Mouse (Mus musculus): ENCODE measurements around the gene Cort.

- no peak for TF ChIP-seq POLR2A (IDR thresholded peaks at IDR 0.05; ENCODE audit: low read depth, low read length)
- no peak for TF ChIP-seq CTCF (conservative IDR thresholded peaks at IDR 0.05; ENCODE audit: insufficient read depth, insufficient read length, low read depth, low read length)
These were observed 41.5 kb upstream of the Cort start for GRCm38 (mm10) chr4:149168016-149168415.

Measured in kidney, adult 2 months (tissue).